Mouse (Mus musculus): ENCODE results near the gene Sprn. TPM values are rescaled to one million over a fixed set of nuclear protein-coding genes. Genes with fewer than 3 reads are reported as not detected.

Sprn gene
- polyA plus RNA-seq, 1 experiment, result 0.31 TPM

DNA sequence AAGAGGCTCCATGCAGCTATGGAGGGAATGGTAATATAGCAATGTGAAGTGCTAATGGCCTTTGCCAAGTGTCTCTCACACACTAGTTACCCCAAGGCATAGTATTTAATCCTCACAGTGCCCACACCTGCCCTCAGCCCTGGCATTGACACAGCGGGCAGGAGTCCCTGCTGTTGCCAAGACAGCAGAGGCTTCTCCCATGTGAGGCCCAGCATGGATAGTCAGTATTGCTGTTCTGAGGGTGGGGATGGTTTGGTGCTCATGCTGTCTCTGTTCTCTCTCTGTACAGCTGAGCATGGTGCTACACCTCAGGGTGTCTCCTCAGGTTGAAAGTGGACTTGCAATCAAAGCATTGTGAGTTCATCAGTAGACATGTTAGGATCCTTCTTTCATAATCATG lies 35.8 kb upstream of the Sprn start:
- Histone ChIP-seq H3K4me1 (replicated peaks; ENCODE audit: control insufficient read depth, insufficient read depth, low read length) (peaks cover 11% of the 10 kb centered on the region), H3K36me3 (ENCODE audit: control insufficient read depth, insufficient read depth, low read length) (no peaks in the 10 kb centered on the region), H3K27ac (ENCODE audit: control insufficient read depth, insufficient read depth, low read length) (no peak overlapping the region), H3K27me3 (ENCODE audit: control insufficient read depth, insufficient read depth, low read length) (no peaks in the 10 kb centered on the region), H3K4me3 (ENCODE audit: control insufficient read depth, insufficient read depth, low read length) (no peak overlapping the region)
- no peak for DNase-seq
- TF ChIP-seq CTCF (IDR thresholded peaks at IDR 0.05; ENCODE audit: borderline replicate concordance, control insufficient read depth, extremely low read depth, insufficient read depth, low read length, poor library complexity), result no peak
- TF ChIP-seq POLR2A (IDR thresholded peaks at IDR 0.05; ENCODE audit: control insufficient read depth, extremely low read depth, insufficient read depth, low read length, poor library complexity), result no peak
- WGBS, result 91% methylated on average over 1 of the region's 1 CpGs

DNA sequence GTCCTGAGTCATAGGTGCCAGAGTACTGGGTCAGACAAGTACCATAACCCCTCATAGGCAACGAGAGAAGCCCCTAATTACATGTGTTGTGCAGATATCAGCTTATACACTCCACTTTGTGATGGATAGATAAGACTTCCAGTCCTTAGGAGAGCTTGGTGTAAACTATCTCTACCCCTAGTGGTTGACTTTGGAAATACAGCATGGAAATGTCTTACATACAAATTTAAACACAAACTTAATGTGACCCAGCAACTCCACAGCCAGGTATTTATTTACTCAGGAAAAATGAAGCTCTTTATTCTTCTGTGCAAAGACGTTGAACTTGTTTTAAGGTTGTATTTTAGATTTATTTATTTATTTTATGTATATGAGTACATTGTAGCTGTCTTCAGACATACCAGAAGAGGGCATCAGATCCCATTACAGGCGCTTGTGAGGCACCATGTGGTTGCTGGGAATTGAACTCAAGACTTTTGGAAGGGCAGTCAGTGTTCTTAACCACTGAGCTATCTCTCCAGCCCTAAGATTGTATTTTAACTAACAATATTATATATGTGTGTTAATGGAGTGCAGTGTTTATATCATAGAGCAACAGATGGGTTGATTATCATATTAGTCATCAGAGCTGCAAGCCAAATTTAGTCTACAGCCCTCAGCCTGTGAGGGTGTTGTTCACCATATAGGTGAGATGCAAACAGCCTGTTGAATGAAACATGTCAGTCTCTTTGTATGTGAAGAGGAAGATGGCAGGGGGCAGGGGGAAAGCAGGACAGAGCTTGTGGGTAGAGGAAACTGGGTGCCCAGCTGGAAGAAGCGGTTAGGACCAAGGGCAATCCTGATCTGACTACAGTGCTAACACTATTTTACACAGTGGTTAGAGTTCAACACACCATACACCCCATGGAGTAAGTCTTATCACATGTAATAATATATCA lies 34.0 kb upstream of the Sprn start:
- Histone ChIP-seq H3K4me3 (ENCODE audit: control insufficient read depth, insufficient read depth, low read length) (no peak overlapping the region), H3K36me3 (ENCODE audit: control insufficient read depth, insufficient read depth, low read length) (no peaks in the 10 kb centered on the region), H3K4me1 (replicated peaks; ENCODE audit: control insufficient read depth, insufficient read depth, low read length) (peaks cover 9% of the 10 kb centered on the region), H3K27me3 (ENCODE audit: control insufficient read depth, insufficient read depth, low read length) (no peaks in the 10 kb centered on the region), H3K27ac (ENCODE audit: control insufficient read depth, insufficient read depth, low read length) (no peak overlapping the region)
- no peak for DNase-seq
- TF ChIP-seq POLR2A (IDR thresholded peaks at IDR 0.05; ENCODE audit: control insufficient read depth, extremely low read depth, insufficient read depth, low read length, poor library complexity) (no peak), CTCF (IDR thresholded peaks at IDR 0.05; ENCODE audit: borderline replicate concordance, control insufficient read depth, extremely low read depth, insufficient read depth, low read length, poor library complexity) (no peak)
- 58% methylated on average over 4 of the region's 4 CpGs for WGBS

GRCm38 (mm10) chr7:140187721-140188390 lies 33.2 kb upstream of the Sprn start:
- TF ChIP-seq CTCF (IDR thresholded peaks at IDR 0.05; ENCODE audit: borderline replicate concordance, control insufficient read depth, extremely low read depth, insufficient read depth, low read length, poor library complexity), result no peak
- no peak for TF ChIP-seq POLR2A (IDR thresholded peaks at IDR 0.05; ENCODE audit: control insufficient read depth, extremely low read depth, insufficient read depth, low read length, poor library complexity)
- no peak overlapping the region for H3K4me3 ChIP-seq (ENCODE audit: control insufficient read depth, insufficient read depth, low read length)
- no peak overlapping the region for H3K27ac ChIP-seq (ENCODE audit: control insufficient read depth, insufficient read depth, low read length)
- 87% methylated on average over 7 of the region's 7 CpGs for WGBS
- peaks cover 4% of the 10 kb centered on the region for H3K4me1 ChIP-seq (replicated peaks; ENCODE audit: control insufficient read depth, insufficient read depth, low read length)
- no peaks in the 10 kb centered on the region for H3K27me3 ChIP-seq (ENCODE audit: control insufficient read depth, insufficient read depth, low read length)
- no peaks in the 10 kb centered on the region for H3K36me3 ChIP-seq (ENCODE audit: control insufficient read depth, insufficient read depth, low read length)
- no peak for DNase-seq

DNA sequence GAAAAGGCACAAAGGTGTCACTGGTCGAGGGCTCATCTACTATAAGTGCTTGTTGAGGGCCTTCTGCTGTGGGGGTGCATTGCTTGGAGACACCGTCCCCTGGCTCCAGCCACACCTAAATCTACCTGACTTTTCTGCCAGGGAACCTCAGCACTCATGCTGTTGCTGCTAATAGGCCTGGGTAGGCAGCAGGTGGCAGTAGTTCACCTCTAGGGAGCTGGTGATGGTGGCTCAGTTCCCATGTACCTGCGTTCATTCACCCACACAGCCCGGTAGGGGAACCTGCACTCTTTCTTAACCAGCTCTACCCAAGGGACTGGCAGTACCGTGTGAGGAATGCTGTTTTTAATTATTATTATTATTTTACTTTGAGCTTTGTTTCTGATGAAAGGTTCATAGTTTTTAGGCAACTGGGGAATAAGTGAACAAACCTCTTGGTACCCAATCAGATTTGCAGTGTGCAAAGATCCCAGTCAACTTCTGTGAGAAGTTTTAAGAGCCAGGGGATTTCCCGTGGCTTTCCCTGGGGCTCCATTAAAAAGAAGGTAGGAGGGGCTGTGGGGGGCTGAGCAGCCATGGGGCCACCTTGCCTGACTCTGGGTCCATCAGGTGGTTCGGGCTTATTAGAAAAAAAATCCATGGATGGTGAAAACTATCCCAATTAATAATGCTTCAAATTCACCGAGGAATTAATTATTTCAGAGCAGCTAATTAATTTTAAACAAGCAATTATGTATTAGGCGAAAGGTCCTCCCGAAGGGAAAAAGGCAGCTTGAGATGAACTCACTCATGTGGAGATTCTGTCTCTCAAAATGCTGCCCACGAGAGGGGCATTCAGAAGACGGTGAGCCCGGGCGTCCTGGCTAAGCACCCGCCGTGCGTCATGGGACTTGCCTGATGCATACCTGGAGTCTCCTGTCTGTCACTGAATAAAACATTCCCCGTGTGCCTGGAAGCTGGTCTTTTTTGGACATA lies 32.3 kb upstream of the Sprn start:
- Histone ChIP-seq H3K4me3 (ENCODE audit: control insufficient read depth, insufficient read depth, low read length) (no peak overlapping the region), H3K27ac (ENCODE audit: control insufficient read depth, insufficient read depth, low read length) (no peak overlapping the region), H3K4me1 (replicated peaks; ENCODE audit: control insufficient read depth, insufficient read depth, low read length) (no peaks in the 10 kb centered on the region), H3K27me3 (ENCODE audit: control insufficient read depth, insufficient read depth, low read length) (no peaks in the 10 kb centered on the region), H3K36me3 (ENCODE audit: control insufficient read depth, insufficient read depth, low read length) (no peaks in the 10 kb centered on the region)
- TF ChIP-seq POLR2A (IDR thresholded peaks at IDR 0.05; ENCODE audit: control insufficient read depth, extremely low read depth, insufficient read depth, low read length, poor library complexity), result no peak
- 0 out of 2 replicates have a peak, but pooled peaks have one; percentile 47 for TF ChIP-seq CTCF (IDR thresholded peaks at IDR 0.05; ENCODE audit: borderline replicate concordance, control insufficient read depth, extremely low read depth, insufficient read depth, low read length, poor library complexity)
- DNase-seq, result peak; percentile 51
- WGBS, result 67% methylated on average over 18 of the region's 18 CpGs

DNA sequence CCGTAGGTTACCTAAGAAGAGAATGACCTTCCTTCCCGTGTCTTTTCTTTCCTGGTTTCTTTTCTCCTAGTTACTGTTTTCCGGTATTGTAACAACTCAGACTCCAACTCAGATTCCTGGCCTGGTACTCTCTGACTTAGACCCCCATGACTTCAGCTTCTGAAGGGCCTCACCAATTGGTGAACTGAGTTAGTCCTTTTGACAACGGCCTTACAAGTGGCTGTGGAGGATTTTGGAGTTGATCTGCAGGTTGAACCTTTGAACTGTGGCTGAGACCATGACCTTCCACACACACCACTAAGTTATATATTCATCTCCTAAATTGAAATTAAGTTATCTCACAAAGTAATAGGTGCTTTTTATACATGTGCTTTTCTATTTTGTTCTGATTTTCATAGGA lies 29.5 kb upstream of the Sprn start:
- Histone ChIP-seq H3K27me3 (ENCODE audit: control insufficient read depth, insufficient read depth, low read length) (no peaks in the 10 kb centered on the region), H3K4me3 (ENCODE audit: control insufficient read depth, insufficient read depth, low read length) (no peak overlapping the region), H3K4me1 (replicated peaks; ENCODE audit: control insufficient read depth, insufficient read depth, low read length) (no peaks in the 10 kb centered on the region), H3K36me3 (ENCODE audit: control insufficient read depth, insufficient read depth, low read length) (no peaks in the 10 kb centered on the region), H3K27ac (ENCODE audit: control insufficient read depth, insufficient read depth, low read length) (no peak overlapping the region)
- TF ChIP-seq CTCF (IDR thresholded peaks at IDR 0.05; ENCODE audit: borderline replicate concordance, control insufficient read depth, extremely low read depth, insufficient read depth, low read length, poor library complexity) (no peak), POLR2A (IDR thresholded peaks at IDR 0.05; ENCODE audit: control insufficient read depth, extremely low read depth, insufficient read depth, low read length, poor library complexity) (no peak)
- DNase-seq, result no peak
- WGBS, result 94% methylated on average over 4 of the region's 4 CpGs

DNA sequence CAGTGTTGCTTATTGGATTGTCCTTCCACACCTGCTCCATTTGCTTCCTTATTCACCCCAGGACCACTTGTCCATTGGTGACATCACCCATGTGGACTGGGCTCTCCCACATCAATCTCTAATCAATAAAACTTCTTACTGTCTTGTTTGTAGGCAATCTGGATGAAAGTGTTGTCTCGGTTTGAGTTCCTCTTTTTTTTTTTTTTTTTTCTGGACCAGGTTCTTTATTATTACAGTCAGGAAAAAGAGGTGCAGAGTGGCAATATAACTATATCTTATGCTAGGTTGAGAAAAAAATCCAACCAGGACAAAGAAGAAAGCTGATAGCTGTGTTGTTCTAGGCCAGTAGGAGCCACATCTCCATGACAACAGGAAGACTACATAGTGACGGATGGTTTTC lies 26.0 kb upstream of the Sprn start:
- WGBS, result 55% methylated on average over 2 of the region's 2 CpGs
- no peak overlapping the region for H3K27ac ChIP-seq (ENCODE audit: control insufficient read depth, insufficient read depth, low read length)
- no peaks in the 10 kb centered on the region for H3K36me3 ChIP-seq (ENCODE audit: control insufficient read depth, insufficient read depth, low read length)
- no peak overlapping the region for H3K4me3 ChIP-seq (ENCODE audit: control insufficient read depth, insufficient read depth, low read length)
- H3K4me1 ChIP-seq (replicated peaks; ENCODE audit: control insufficient read depth, insufficient read depth, low read length), result no peaks in the 10 kb centered on the region
- TF ChIP-seq POLR2A (IDR thresholded peaks at IDR 0.05; ENCODE audit: control insufficient read depth, extremely low read depth, insufficient read depth, low read length, poor library complexity), result no peak
- TF ChIP-seq CTCF (IDR thresholded peaks at IDR 0.05; ENCODE audit: borderline replicate concordance, control insufficient read depth, extremely low read depth, insufficient read depth, low read length, poor library complexity), result no peak
- DNase-seq, result no peak
- no peaks in the 10 kb centered on the region for H3K27me3 ChIP-seq (ENCODE audit: control insufficient read depth, insufficient read depth, low read length)

Measured in thymus, adult 2 months (tissue).